ENCODE assay signal across 23 mouse cellular contexts in the genomic region with DNA sequence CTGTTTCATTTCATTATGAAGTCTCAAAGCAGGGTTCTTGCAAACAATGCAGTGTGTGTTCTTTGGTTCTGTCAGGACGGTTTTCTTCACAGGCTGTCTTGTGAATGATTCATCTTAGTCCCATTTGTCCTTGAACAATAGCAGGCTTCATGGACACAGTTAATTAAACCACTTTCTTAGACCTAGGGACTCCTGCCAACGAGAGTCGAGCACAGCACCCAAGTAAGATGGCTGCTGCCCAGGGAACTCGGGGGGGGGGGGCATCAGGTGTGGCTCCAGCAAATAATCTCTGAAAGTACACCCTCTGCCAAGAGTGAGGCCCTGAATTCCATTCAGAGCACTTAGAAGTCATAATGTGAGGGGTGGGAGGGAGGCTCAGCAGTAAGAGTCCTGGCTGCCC. TPM values are rescaled to one million over a fixed set of nuclear protein-coding genes. Genes with fewer than 3 reads are reported as not detected.
DNase-seq lines count a peak whose midpoint lies in the region; ATAC-seq and TF ChIP-seq lines count a peak whose summit lies in the region.
"Had no signal": no experiment of that assay in that cellular context is flagged by ENCODE, and none has a peak within 500 bp of the region (broad histone marks: within the 10 kb centered on the region; RNA-seq: fewer than 3 reads in every experiment).

No protein-coding gene starts in this region.

- WGBS in hindbrain, embryonic 16.5 days = 14% methylated on average over 4 of the region's 4 CpGs
- 34% methylated on average over 4 of the region's 4 CpGs for WGBS in hindbrain, embryonic 12.5 days
- WGBS in neural tube, embryonic 14.5 days = 15% methylated on average over 4 of the region's 4 CpGs
- 17% methylated on average over 4 of the region's 4 CpGs for WGBS in neural tube, embryonic 15.5 days

- DNase-seq in adrenal gland, adult (ENCODE audit: inconsistent age in 2 of 2, low spot score in 1 of 2) = peak; percentile 11 to 40
- no peak for DNase-seq in adrenal gland, postnatal 25 days
- peak; percentile 82 for DNase-seq in brain, embryonic 14.5 days (ENCODE audit: low read depth)
- DNase-seq: adrenal gland, postnatal 14 days; cerebellum, adult 2 months; cerebellum, postnatal 36 days; heart, postnatal 14 days; lung, postnatal 4 days; thymus, adult 2 months had no signal

- H3K4me2 ChIP-seq in hindbrain, embryonic 16.5 days (ENCODE audit: low read length) = no peak overlapping the region
- H3K4me2 ChIP-seq in hindbrain, embryonic 12.5 days (replicated peaks) = no peak overlapping the region
- H3K4me2 ChIP-seq in neural tube, embryonic 14.5 days (ENCODE audit: low read depth, low read length) = no peak overlapping the region
- H3K4me2 ChIP-seq in neural tube, embryonic 15.5 days = no peak overlapping the region
- H3K4me2 ChIP-seq: heart, embryonic 12.5 days; hindbrain, embryonic 14.5 days; lung, embryonic 15.5 days; midbrain, embryonic 12.5 days had no signal

- 0 out of 2 replicates have a peak, but pooled peaks have one; percentile 30 for ATAC-seq in hindbrain, embryonic 16.5 days
- no peak for ATAC-seq in hindbrain, embryonic 12.5 days (ENCODE audit: low FRiP score)
- ATAC-seq in neural tube, embryonic 14.5 days (ENCODE audit: low read depth) = peak; percentile 46; the same call in 1 of the 2 replicates
- ATAC-seq in neural tube, embryonic 15.5 days (ENCODE audit: low FRiP score) = no peak
- no peak for ATAC-seq in granulocyte monocyte progenitor cell, adult 5-6 weeks (replicated peaks; ENCODE audit: poor library complexity, severe bottlenecking)
- ATAC-seq: intestine, embryonic 16.5 days had no signal

- no peaks in the 10 kb centered on the region for H3K4me1 ChIP-seq in hindbrain, embryonic 16.5 days (ENCODE audit: control insufficient read depth, insufficient read depth, low read depth, low read length)
- no peaks in the 10 kb centered on the region for H3K4me1 ChIP-seq in hindbrain, embryonic 12.5 days
- H3K4me1 ChIP-seq in neural tube, embryonic 14.5 days (ENCODE audit: control insufficient read depth, insufficient read depth, low read length) = no peaks in the 10 kb centered on the region
- H3K4me1 ChIP-seq in neural tube, embryonic 15.5 days = peaks cover 3% of the 10 kb centered on the region; the same call in 1 of the 2 replicates
- H3K4me1 ChIP-seq: midbrain, embryonic 12.5 days had no signal

- TF ChIP-seq POLR2A in brain, embryonic 14.5 days (IDR thresholded peaks at IDR 0.05; ENCODE audit: borderline replicate concordance, extremely low read depth, insufficient read depth, insufficient read length, poor library complexity, severe bottlenecking) = no peak

- no peak for TF ChIP-seq CTCF in brain, embryonic 14.5 days (IDR thresholded peaks at IDR 0.05; ENCODE audit: borderline replicate concordance, extremely low read depth, insufficient read depth, insufficient read length)

- no peak overlapping the region for H3K4me3 ChIP-seq in hindbrain, embryonic 16.5 days (ENCODE audit: low read length)
- no peak overlapping the region for H3K4me3 ChIP-seq in hindbrain, embryonic 12.5 days
- H3K4me3 ChIP-seq in neural tube, embryonic 14.5 days (ENCODE audit: low read depth, low read length) = no peak overlapping the region
- no peak overlapping the region for H3K4me3 ChIP-seq in neural tube, embryonic 15.5 days (replicated peaks)
- H3K4me3 ChIP-seq: erythroblast, embryonic 14.5 days; heart, embryonic 12.5 days; lung, embryonic 15.5 days; midbrain, embryonic 12.5 days had no signal

- H3K36me3 ChIP-seq in hindbrain, embryonic 16.5 days (ENCODE audit: control insufficient read depth, insufficient read depth, low read length) = no peaks in the 10 kb centered on the region
- H3K36me3 ChIP-seq in hindbrain, embryonic 12.5 days = no peaks in the 10 kb centered on the region
- H3K36me3 ChIP-seq in neural tube, embryonic 14.5 days (ENCODE audit: control insufficient read depth, insufficient read depth, low read length) = no peaks in the 10 kb centered on the region
- no peaks in the 10 kb centered on the region for H3K36me3 ChIP-seq in neural tube, embryonic 15.5 days
- H3K36me3 ChIP-seq: heart, embryonic 12.5 days; lung, embryonic 15.5 days; midbrain, embryonic 12.5 days had no signal

- H3K9ac ChIP-seq in hindbrain, embryonic 16.5 days (ENCODE audit: low read depth, low read length) = no peak overlapping the region
- H3K9ac ChIP-seq in hindbrain, embryonic 12.5 days = no peak overlapping the region
- H3K9ac ChIP-seq in neural tube, embryonic 14.5 days (replicated peaks; ENCODE audit: low read depth, low read length) = no peak overlapping the region
- H3K9ac ChIP-seq in neural tube, embryonic 15.5 days (replicated peaks) = no peak overlapping the region
- H3K9ac ChIP-seq: heart, embryonic 12.5 days; hindbrain, embryonic 14.5 days; liver, embryonic 14.5 days; lung, embryonic 15.5 days; midbrain, embryonic 12.5 days had no signal

- no peak overlapping the region for H3K27ac ChIP-seq in hindbrain, embryonic 16.5 days (ENCODE audit: low read depth, low read length)
- H3K27ac ChIP-seq in hindbrain, embryonic 12.5 days = no peak overlapping the region
- no peak overlapping the region for H3K27ac ChIP-seq in neural tube, embryonic 14.5 days (ENCODE audit: low read depth, low read length)
- H3K27ac ChIP-seq in neural tube, embryonic 15.5 days (replicated peaks) = no peak overlapping the region
- H3K27ac ChIP-seq: hindbrain, embryonic 14.5 days; kidney, postnatal 0 days; liver, embryonic 14.5 days; lung, embryonic 15.5 days; midbrain, embryonic 12.5 days had no signal

- H3K27me3 ChIP-seq in hindbrain, embryonic 16.5 days (replicated peaks; ENCODE audit: control insufficient read depth, insufficient read depth, low read length) = no peaks in the 10 kb centered on the region
- no peaks in the 10 kb centered on the region for H3K27me3 ChIP-seq in hindbrain, embryonic 12.5 days
- no peaks in the 10 kb centered on the region for H3K27me3 ChIP-seq in neural tube, embryonic 14.5 days (ENCODE audit: control insufficient read depth, insufficient read depth, low read length)
- H3K27me3 ChIP-seq in neural tube, embryonic 15.5 days (replicated peaks) = no peaks in the 10 kb centered on the region
- H3K27me3 ChIP-seq: CH12.LX; heart, embryonic 12.5 days; lung, embryonic 15.5 days; midbrain, embryonic 12.5 days had no signal

- H3K9me3 ChIP-seq in hindbrain, embryonic 16.5 days (ENCODE audit: control insufficient read depth, low read length) = no peaks in the 10 kb centered on the region
- H3K9me3 ChIP-seq in hindbrain, embryonic 12.5 days (replicated peaks) = no peaks in the 10 kb centered on the region
- no peaks in the 10 kb centered on the region for H3K9me3 ChIP-seq in neural tube, embryonic 14.5 days (ENCODE audit: control insufficient read depth, low read length)
- H3K9me3 ChIP-seq in neural tube, embryonic 15.5 days (replicated peaks) = no peaks in the 10 kb centered on the region
- H3K9me3 ChIP-seq: heart, embryonic 12.5 days; lung, embryonic 15.5 days; midbrain, embryonic 12.5 days had no signal

RNA-seq across cellular contexts. Expression of a gene that starts 30.0 kb away (rescaled TPM):
- 0.67 and 0.85 TPM in 2 replicates for total RNA-seq in adrenal gland, postnatal 25 days (2021)
- 0.16 and 0.22 TPM in 2 replicates for polyA plus RNA-seq in hindbrain, embryonic 16.5 days (2015; fragmentation: Nextera tagmentation; extraction: Ambion mirVana)
- 0.20 and 0.39 TPM in 2 replicates for polyA plus RNA-seq in hindbrain, embryonic 12.5 days (2016; fragmentation: Nextera tagmentation; extraction: Ambion mirVana)
- polyA plus RNA-seq in neural tube, embryonic 14.5 days (2014; fragmentation: Nextera tagmentation; extraction: Ambion mirVana) = 0.09 and 0.27 TPM in 2 replicates
- 0.12 and 0.33 TPM in 2 replicates for polyA plus RNA-seq in neural tube, embryonic 15.5 days (2015; fragmentation: Nextera tagmentation; extraction: Ambion mirVana)
- polyA plus RNA-seq in brain, embryonic 14.5 days (2012; rRNA removed) = 0.25 and 0.36 TPM in 2 replicates
- 0.15 and 0.28 TPM in 2 replicates for total RNA-seq in granulocyte monocyte progenitor cell, adult 5-6 weeks (2014; fragmentation: Nextera tagmentation)
- total RNA-seq in granulocyte monocyte progenitor cell, adult 5-6 weeks (2017) = 0.31 and 0.47 TPM in 2 replicates

Comparison
In these comparisons a context has a peak if more than half of its experiments do, and no peak if none do; other contexts are left out.
1. ATAC-seq: peak in hindbrain, embryonic 16.5 days (single experiment) and neural tube, embryonic 14.5 days (single experiment); none in hindbrain, embryonic 12.5 days (single experiment), neural tube, embryonic 15.5 days (single experiment) and granulocyte monocyte progenitor cell, adult 5-6 weeks (single experiment).